Mouse (Mus musculus): ENCODE data around the gene Capg.

DNA sequence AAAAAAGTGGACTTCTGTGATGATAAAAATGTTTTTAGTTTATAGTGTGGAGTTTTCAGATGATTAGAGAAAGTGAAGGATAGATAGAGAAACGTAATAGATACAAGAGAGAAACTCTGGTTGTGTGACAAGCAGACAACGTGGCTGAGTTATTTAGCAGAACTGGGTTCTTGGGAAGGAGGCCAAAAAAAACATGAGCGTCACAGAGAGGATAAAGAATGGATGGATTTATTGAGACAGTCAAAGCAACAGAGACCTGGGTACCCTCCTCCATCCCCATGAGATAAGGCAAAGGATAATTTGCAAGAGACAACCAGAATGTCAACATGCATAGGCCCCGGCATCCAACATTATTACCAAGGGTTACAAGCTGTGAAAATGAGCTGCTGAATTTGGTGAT is 66.1 kb downstream of the Capg start:
- no peak for TF ChIP-seq TAL1 (IDR thresholded peaks at IDR 0.05; ENCODE audit: low read length)
- TF ChIP-seq GATA1 (IDR thresholded peaks at IDR 0.05; ENCODE audit: low read length) = no peak
